Mouse (Mus musculus): ENCODE results near the gene Ctla4. TPM values are rescaled to one million over a fixed set of nuclear protein-coding genes. Genes with fewer than 3 reads are reported as not detected.

Gene Ctla4
- total and polyA plus RNA-seq, 2 experiments from 2014 or later, result not detected

- WGBS, result 82% methylated on average over 2 of the region's 2 CpGs
- H3K9ac ChIP-seq (replicated peaks; ENCODE audit: low read length, poor library complexity, severe bottlenecking), result no peak overlapping the region
- H3K9me3 ChIP-seq (ENCODE audit: low read length), result no peaks in the 10 kb centered on the region
- H3K4me1 ChIP-seq (ENCODE audit: insufficient read depth, low read length), result 0 out of 2 replicates have a peak, but pooled peaks cover 3% of the 10 kb centered on the region
- no peak for DNase-seq (ENCODE audit: low spot score)
- no peak for TF ChIP-seq CTCF (IDR thresholded peaks at IDR 0.05)
- no peak overlapping the region for H3K4me2 ChIP-seq (ENCODE audit: low read depth, low read length, poor library complexity, severe bottlenecking)
- no peak overlapping the region for H3K27ac ChIP-seq (ENCODE audit: low read depth, low read length)
- no peaks in the 10 kb centered on the region for H3K36me3 ChIP-seq (ENCODE audit: insufficient read depth, low read length)
- H3K4me3 ChIP-seq (ENCODE audit: low read depth, low read length), result no peak overlapping the region
- ATAC-seq (ENCODE audit: low FRiP score), result no peak
- no peaks in the 10 kb centered on the region for H3K27me3 ChIP-seq (ENCODE audit: insufficient read depth, low read length)
Measured at GRCm38 (mm10) chr1:60938256-60938655, 51.5 kb downstream of the Ctla4 start.

- Histone ChIP-seq H3K36me3 (ENCODE audit: insufficient read depth, low read length) (no peaks in the 10 kb centered on the region), H3K9me3 (ENCODE audit: low read length) (no peaks in the 10 kb centered on the region), H3K27ac (ENCODE audit: low read depth, low read length) (no peak overlapping the region), H3K27me3 (ENCODE audit: insufficient read depth, low read length) (no peaks in the 10 kb centered on the region), H3K4me1 (ENCODE audit: insufficient read depth, low read length) (0 out of 2 replicates have a peak, but pooled peaks cover 3% of the 10 kb centered on the region), H3K4me3 (ENCODE audit: low read depth, low read length) (no peak overlapping the region), H3K9ac (replicated peaks; ENCODE audit: low read length, poor library complexity, severe bottlenecking) (no peak overlapping the region), H3K4me2 (ENCODE audit: low read depth, low read length, poor library complexity, severe bottlenecking) (no peak overlapping the region)
- no peak for TF ChIP-seq CTCF (IDR thresholded peaks at IDR 0.05)
- WGBS, result 89% methylated on average over 5 of the region's 5 CpGs
- no peak for DNase-seq (ENCODE audit: low spot score)
- no peak for ATAC-seq (ENCODE audit: low FRiP score)
Measured at GRCm38 (mm10) chr1:60938974-60939373, 52.2 kb downstream of the Ctla4 start.

GRCm38 (mm10) chr1:60940023-60940422, 53.2 kb downstream of the Ctla4 start:
- H3K4me1 ChIP-seq (ENCODE audit: insufficient read depth, low read length), result 0 out of 2 replicates have a peak, but pooled peaks cover 3% of the 10 kb centered on the region
- no peak overlapping the region for H3K4me2 ChIP-seq (ENCODE audit: low read depth, low read length, poor library complexity, severe bottlenecking)
- H3K36me3 ChIP-seq (ENCODE audit: insufficient read depth, low read length), result no peaks in the 10 kb centered on the region
- H3K9me3 ChIP-seq (ENCODE audit: low read length), result no peaks in the 10 kb centered on the region
- H3K9ac ChIP-seq (replicated peaks; ENCODE audit: low read length, poor library complexity, severe bottlenecking), result no peak overlapping the region
- ATAC-seq (ENCODE audit: low FRiP score) (no peak), DNase-seq (ENCODE audit: low spot score) (no peak)
- no peak overlapping the region for H3K4me3 ChIP-seq (ENCODE audit: low read depth, low read length)
- H3K27me3 ChIP-seq (ENCODE audit: insufficient read depth, low read length), result no peaks in the 10 kb centered on the region
- no peak for TF ChIP-seq CTCF (IDR thresholded peaks at IDR 0.05)
- no peak overlapping the region for H3K27ac ChIP-seq (ENCODE audit: low read depth, low read length)
- 75% methylated on average over 3 of the region's 3 CpGs for WGBS

- no peak for ATAC-seq (ENCODE audit: low FRiP score)
- Histone ChIP-seq H3K27ac (ENCODE audit: low read depth, low read length) (no peak overlapping the region), H3K36me3 (ENCODE audit: insufficient read depth, low read length) (no peaks in the 10 kb centered on the region), H3K4me1 (ENCODE audit: insufficient read depth, low read length) (0 out of 2 replicates have a peak, but pooled peaks cover 3% of the 10 kb centered on the region), H3K4me2 (ENCODE audit: low read depth, low read length, poor library complexity, severe bottlenecking) (no peak overlapping the region), H3K4me3 (ENCODE audit: low read depth, low read length) (no peak overlapping the region), H3K27me3 (ENCODE audit: insufficient read depth, low read length) (no peaks in the 10 kb centered on the region), H3K9ac (replicated peaks; ENCODE audit: low read length, poor library complexity, severe bottlenecking) (no peak overlapping the region), H3K9me3 (ENCODE audit: low read length) (no peaks in the 10 kb centered on the region)
- no peak for DNase-seq (ENCODE audit: low spot score)
- 97% methylated on average over 1 of the region's 1 CpGs for WGBS
- TF ChIP-seq CTCF (IDR thresholded peaks at IDR 0.05), result no peak
Measured at GRCm38 (mm10) chr1:60940620-60941019, 53.8 kb downstream of the Ctla4 start.

- no peak overlapping the region for H3K4me2 ChIP-seq (ENCODE audit: low read depth, low read length, poor library complexity, severe bottlenecking)
- no peak for TF ChIP-seq CTCF (IDR thresholded peaks at IDR 0.05)
- DNase-seq (ENCODE audit: low spot score) (no peak), ATAC-seq (ENCODE audit: low FRiP score) (no peak)
- no peak overlapping the region for H3K4me3 ChIP-seq (ENCODE audit: low read depth, low read length)
- no peaks in the 10 kb centered on the region for H3K4me1 ChIP-seq (ENCODE audit: insufficient read depth, low read length)
- H3K9ac ChIP-seq (replicated peaks; ENCODE audit: low read length, poor library complexity, severe bottlenecking), result no peak overlapping the region
- 95% methylated on average over 5 of the region's 5 CpGs for WGBS
- no peak overlapping the region for H3K27ac ChIP-seq (ENCODE audit: low read depth, low read length)
- H3K27me3 ChIP-seq (ENCODE audit: insufficient read depth, low read length), result no peaks in the 10 kb centered on the region
- H3K9me3 ChIP-seq (ENCODE audit: low read length), result no peaks in the 10 kb centered on the region
- H3K36me3 ChIP-seq (ENCODE audit: insufficient read depth, low read length), result no peaks in the 10 kb centered on the region
Measured at GRCm38 (mm10) chr1:60941056-60942048, 54.6 kb downstream of the Ctla4 start.

- Histone ChIP-seq H3K36me3 (ENCODE audit: insufficient read depth, low read length) (no peaks in the 10 kb centered on the region), H3K27ac (ENCODE audit: low read depth, low read length) (no peak overlapping the region), H3K27me3 (ENCODE audit: insufficient read depth, low read length) (no peaks in the 10 kb centered on the region), H3K4me3 (ENCODE audit: low read depth, low read length) (no peak overlapping the region), H3K4me1 (ENCODE audit: insufficient read depth, low read length) (no peaks in the 10 kb centered on the region), H3K9ac (replicated peaks; ENCODE audit: low read length, poor library complexity, severe bottlenecking) (no peak overlapping the region), H3K4me2 (ENCODE audit: low read depth, low read length, poor library complexity, severe bottlenecking) (no peak overlapping the region), H3K9me3 (ENCODE audit: low read length) (no peaks in the 10 kb centered on the region)
- TF ChIP-seq CTCF (IDR thresholded peaks at IDR 0.05), result no peak
- WGBS, result 93% methylated on average over 2 of the region's 2 CpGs
- ATAC-seq (ENCODE audit: low FRiP score) (no peak), DNase-seq (ENCODE audit: low spot score) (no peak)
Measured at GRCm38 (mm10) chr1:60942921-60943320, 56.1 kb downstream of the Ctla4 start.

All from midbrain, postnatal 0 days (tissue).